Mouse (Mus musculus): ENCODE results near the gene Gm13278. TPM values are rescaled to one million over a fixed set of nuclear protein-coding genes. Genes with fewer than 3 reads are reported as not detected.
"Not testable (repeated sequence)": the region's sequence is repeated elsewhere in the genome, so short reads cannot be mapped to it uniquely, and the experiment has no call there.

Gm13278 gene
- polyA plus RNA-seq, 1 experiment from 2014 or later = not detected

DNA sequence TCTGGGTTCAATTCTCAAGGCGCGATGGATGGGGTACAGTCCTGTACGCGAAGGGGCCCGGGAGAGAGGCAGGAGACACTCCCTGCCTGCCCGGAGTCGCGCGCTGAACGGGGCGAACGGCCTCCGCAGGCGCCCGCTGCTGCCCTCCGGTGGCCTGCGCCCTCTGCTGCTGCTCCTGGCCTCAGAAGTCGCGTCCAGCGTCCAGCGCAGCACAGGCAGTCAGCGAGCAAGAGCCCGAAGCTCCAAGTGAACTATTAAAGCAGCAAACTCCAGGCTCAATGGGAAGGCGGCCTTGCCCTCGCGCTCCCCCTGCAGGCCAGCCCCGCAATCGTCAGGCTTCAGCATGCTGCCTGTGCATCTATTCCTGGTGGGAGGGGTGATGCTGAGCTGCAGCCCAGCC lies 30.9 kb upstream of the Gm13278 start:
- H3K36me3 ChIP-seq (ENCODE audit: insufficient read depth); H3K9me3 ChIP-seq (ENCODE audit: low read depth, low read length); H3K27me3 ChIP-seq (ENCODE audit: insufficient read depth, low read length); H3K4me1 ChIP-seq (ENCODE audit: insufficient read depth); H3K9ac ChIP-seq; ATAC-seq (ENCODE audit: insufficient read depth): not testable (repeated sequence)
- TF ChIP-seq CTCF (IDR thresholded peaks at IDR 0.05; ENCODE audit: low read depth) = peak; percentile 66
- peak overlapping the region; percentile 22; the same call in 1 of the 2 replicates for H3K4me3 ChIP-seq (ENCODE audit: low read depth, low read length)
- under 1% methylated on average over 18 of the region's 28 CpGs for WGBS
- peak overlapping the region; percentile 50; the same call in 1 of the 2 replicates for H3K27ac ChIP-seq (ENCODE audit: low read depth)
- peak overlapping the region; percentile 48; the same call in 1 of the 2 replicates for H3K4me2 ChIP-seq
- DNase-seq = peak; percentile 84

DNA sequence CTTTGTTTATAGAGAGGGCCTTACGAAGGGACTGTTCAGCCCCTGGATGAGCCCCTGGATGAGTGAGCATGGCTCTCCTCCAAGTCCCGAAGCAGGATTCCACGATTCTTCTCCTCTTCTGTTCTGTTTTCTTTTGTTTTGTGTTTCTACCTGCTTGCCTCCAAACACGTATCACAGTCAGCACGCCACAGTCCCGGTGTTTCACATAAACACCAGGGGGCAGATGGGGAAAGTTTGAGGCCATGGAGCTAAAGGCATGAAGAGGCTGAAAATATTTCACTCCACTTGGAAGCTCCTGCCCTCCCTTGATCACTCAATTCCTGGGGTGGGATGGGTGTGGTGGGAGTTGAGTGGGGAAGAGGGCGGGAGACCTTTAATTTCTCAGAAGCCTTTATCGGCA lies 29.6 kb upstream of the Gm13278 start:
- WGBS = 62% methylated on average over 6 of the region's 8 CpGs
- H3K4me3 ChIP-seq (ENCODE audit: low read depth, low read length) = not testable (repeated sequence)

DNA sequence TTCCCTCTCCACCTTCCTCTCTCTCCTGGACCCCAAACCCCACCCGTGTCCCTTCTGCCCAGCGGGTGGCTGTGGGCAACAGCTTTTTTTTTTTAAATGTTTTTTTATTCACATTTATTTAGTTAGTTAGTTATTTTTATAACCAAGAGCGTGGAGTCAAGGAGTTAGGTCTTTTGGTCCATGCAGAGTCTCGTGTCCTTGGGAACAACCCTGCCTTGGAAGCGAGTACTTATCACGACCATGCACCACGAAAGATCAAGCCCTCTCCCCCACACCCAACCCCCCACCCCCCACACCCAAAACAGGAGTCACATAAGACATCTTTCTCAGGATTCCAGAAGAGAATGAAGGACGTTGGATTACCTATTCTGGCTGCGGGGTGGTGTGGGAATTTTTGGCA lies 29.0 kb upstream of the Gm13278 start:
- not testable (repeated sequence) for ATAC-seq (ENCODE audit: insufficient read depth); H3K27me3 ChIP-seq (ENCODE audit: insufficient read depth, low read length); DNase-seq; H3K27ac ChIP-seq (ENCODE audit: low read depth); H3K36me3 ChIP-seq (ENCODE audit: insufficient read depth); H3K9ac ChIP-seq; H3K4me3 ChIP-seq (ENCODE audit: low read depth, low read length); H3K4me1 ChIP-seq (ENCODE audit: insufficient read depth); H3K9me3 ChIP-seq (ENCODE audit: low read depth, low read length)
- H3K4me2 ChIP-seq = peak overlapping the region; percentile 43; the same call in 1 of the 2 replicates
- WGBS = 51% methylated on average over 9 of the region's 9 CpGs

More for the DNA sequence above, 29.6 kb upstream of the Gm13278 start:
- H3K9me3 ChIP-seq (ENCODE audit: low read depth, low read length); H3K4me2 ChIP-seq; DNase-seq; H3K4me1 ChIP-seq (ENCODE audit: insufficient read depth); H3K9ac ChIP-seq; H3K27me3 ChIP-seq (ENCODE audit: insufficient read depth, low read length); ATAC-seq (ENCODE audit: insufficient read depth); H3K27ac ChIP-seq (ENCODE audit: low read depth); H3K36me3 ChIP-seq (ENCODE audit: insufficient read depth): not testable (repeated sequence)

DNA sequence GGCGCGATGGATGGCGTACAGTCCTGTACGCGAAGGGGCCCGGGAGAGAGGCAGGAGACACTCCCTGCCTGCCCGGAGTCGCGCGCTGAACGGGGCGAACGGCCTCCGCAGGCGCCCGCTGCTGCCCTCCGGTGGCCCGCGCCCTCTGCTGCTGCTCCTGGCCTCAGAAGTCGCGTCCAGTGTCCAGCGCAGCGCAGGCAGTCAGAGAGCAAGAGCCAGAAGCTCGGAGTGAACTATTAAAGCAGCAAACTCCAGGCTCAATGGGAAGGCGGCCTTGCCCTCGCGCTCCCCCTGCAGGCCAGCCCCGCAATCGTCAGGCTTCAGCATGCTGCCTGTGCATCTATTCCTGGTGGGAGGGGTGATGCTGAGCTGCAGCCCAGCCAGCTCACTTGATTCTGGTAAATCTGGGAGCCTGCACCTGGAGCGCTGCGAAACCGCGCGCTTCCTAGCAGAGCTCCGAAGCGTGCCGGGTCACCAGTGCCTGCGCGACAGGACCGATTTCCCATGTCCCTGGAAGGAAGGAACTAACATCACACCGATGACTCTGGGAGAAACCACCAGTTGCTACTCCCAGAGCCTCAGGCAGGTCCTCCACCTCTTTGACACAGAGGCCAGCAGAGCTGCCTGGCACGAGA lies 27.8 kb upstream of the Gm13278 start:
- DNase-seq = peak; percentile 83
- TF ChIP-seq CTCF (IDR thresholded peaks at IDR 0.05; ENCODE audit: low read depth) = peak; percentile 63
- H3K27ac ChIP-seq (ENCODE audit: low read depth) = peak overlapping the region; percentile 69; the same call in 1 of the 2 replicates
- not testable (repeated sequence) for H3K36me3 ChIP-seq (ENCODE audit: insufficient read depth); H3K9ac ChIP-seq; H3K9me3 ChIP-seq (ENCODE audit: low read depth, low read length); H3K27me3 ChIP-seq (ENCODE audit: insufficient read depth, low read length); ATAC-seq (ENCODE audit: insufficient read depth); H3K4me1 ChIP-seq (ENCODE audit: insufficient read depth)
- H3K4me2 ChIP-seq = peak overlapping the region; percentile 45
- 3% methylated on average over 23 of the region's 42 CpGs for WGBS
- peak overlapping the region; percentile 18; the same call in 1 of the 2 replicates for H3K4me3 ChIP-seq (ENCODE audit: low read depth, low read length)

DNA sequence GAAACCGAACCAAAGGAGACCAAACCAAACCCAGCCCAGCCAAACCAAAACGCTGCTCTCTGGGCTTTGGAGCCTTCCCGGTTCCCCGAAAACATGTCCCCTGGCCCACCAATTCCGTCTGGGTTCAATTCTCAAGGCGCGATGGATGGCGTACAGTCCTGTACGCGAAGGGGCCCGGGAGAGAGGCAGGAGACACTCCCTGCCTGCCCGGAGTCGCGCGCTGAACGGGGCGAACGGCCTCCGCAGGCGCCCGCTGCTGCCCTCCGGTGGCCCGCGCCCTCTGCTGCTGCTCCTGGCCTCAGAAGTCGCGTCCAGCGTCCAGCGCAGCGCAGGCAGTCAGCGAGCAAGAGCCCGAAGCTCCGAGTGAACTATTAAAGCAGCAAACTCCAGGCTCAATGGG lies 17.8 kb upstream of the Gm13278 start, which contains the start of gene Gm13290:
TSS of gene Gm13290 (plus strand) at position 301 of the 400 bp plus-strand sequence.
- not testable (repeated sequence) for H3K9ac ChIP-seq; H3K9me3 ChIP-seq (ENCODE audit: low read depth, low read length); H3K4me3 ChIP-seq (ENCODE audit: low read depth, low read length); H3K27me3 ChIP-seq (ENCODE audit: insufficient read depth, low read length); ATAC-seq (ENCODE audit: insufficient read depth); H3K27ac ChIP-seq (ENCODE audit: low read depth); H3K36me3 ChIP-seq (ENCODE audit: insufficient read depth); H3K4me2 ChIP-seq; DNase-seq; H3K4me1 ChIP-seq (ENCODE audit: insufficient read depth)
- WGBS = no CpG with 5 or more reads among the region's 32 CpGs

GRCm38 (mm10) chr4:88776622-88777021 lies 14.7 kb upstream of the Gm13278 start, which contains the start of gene Gm13289:
TSS of gene Gm13289 (plus strand) at chr4:88776922.
- WGBS = no CpG with 5 or more reads among the region's 29 CpGs

GRCm38 (mm10) chr4:88779550-88779949 lies 11.8 kb upstream of the Gm13278 start, which contains the start of gene Gm13272:
TSS of gene Gm13272 (plus strand) at chr4:88779850.
- H3K9ac ChIP-seq; ATAC-seq (ENCODE audit: insufficient read depth); H3K27me3 ChIP-seq (ENCODE audit: insufficient read depth, low read length); H3K4me1 ChIP-seq (ENCODE audit: insufficient read depth); DNase-seq; H3K4me2 ChIP-seq; H3K4me3 ChIP-seq (ENCODE audit: low read depth, low read length); H3K27ac ChIP-seq (ENCODE audit: low read depth); H3K36me3 ChIP-seq (ENCODE audit: insufficient read depth); H3K9me3 ChIP-seq (ENCODE audit: low read depth, low read length): not testable (repeated sequence)
- WGBS = no CpG with 5 or more reads among the region's 29 CpGs

More at GRCm38 (mm10) chr4:88776622-88777021, 14.7 kb upstream of the Gm13278 start, which contains the start of gene Gm13289:
- not testable (repeated sequence) for ATAC-seq (ENCODE audit: insufficient read depth); DNase-seq; H3K4me2 ChIP-seq; H3K27ac ChIP-seq (ENCODE audit: low read depth); H3K27me3 ChIP-seq (ENCODE audit: insufficient read depth, low read length); H3K36me3 ChIP-seq (ENCODE audit: insufficient read depth); H3K9me3 ChIP-seq (ENCODE audit: low read depth, low read length); H3K9ac ChIP-seq; H3K4me3 ChIP-seq (ENCODE audit: low read depth, low read length); H3K4me1 ChIP-seq (ENCODE audit: insufficient read depth)

DNA sequence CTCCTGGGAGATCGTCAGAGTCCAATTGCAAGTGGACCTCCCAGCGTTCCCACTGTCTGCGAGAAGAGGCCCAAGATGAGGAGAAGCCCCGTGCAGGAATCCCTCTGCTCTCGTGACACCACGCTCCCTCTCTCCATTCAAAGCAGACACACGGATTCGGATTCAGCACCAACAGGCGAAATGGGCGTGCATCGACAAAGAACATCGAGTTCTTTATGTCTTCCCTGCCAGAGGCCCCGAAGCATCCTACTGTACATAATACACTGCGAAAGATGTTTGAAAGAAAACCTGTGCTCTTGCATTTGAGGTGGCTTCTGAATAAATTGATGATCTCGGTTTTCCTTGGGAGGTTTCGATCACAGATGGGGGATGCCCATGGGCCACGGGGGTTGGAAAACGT lies 11.0 kb upstream of the Gm13278 start:
- H3K9ac ChIP-seq; H3K27me3 ChIP-seq (ENCODE audit: insufficient read depth, low read length); H3K9me3 ChIP-seq (ENCODE audit: low read depth, low read length); H3K4me3 ChIP-seq (ENCODE audit: low read depth, low read length); ATAC-seq (ENCODE audit: insufficient read depth); H3K4me2 ChIP-seq; H3K4me1 ChIP-seq (ENCODE audit: insufficient read depth); DNase-seq; H3K27ac ChIP-seq (ENCODE audit: low read depth); H3K36me3 ChIP-seq (ENCODE audit: insufficient read depth): not testable (repeated sequence)
- WGBS = 39% methylated on average over 15 of the region's 18 CpGs

DNA sequence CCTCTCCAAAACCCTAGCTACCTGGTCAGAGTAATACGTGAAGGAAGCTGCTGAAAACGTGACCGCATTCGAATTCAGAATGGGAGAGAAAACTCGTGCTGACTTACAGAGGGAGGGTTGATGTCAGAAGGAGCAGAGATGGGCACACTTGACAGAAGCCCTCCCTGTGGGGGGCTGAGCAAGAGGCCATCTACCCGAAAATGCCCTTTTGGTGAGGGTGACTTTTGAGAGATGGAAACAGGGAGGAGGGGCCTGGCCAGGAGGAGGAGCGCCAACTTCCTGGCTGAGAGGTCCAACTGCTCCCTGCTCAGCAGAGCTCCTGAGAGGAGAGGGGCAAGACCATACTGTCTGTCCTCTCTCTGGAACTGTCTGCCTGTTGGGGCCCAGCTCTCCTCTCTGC lies 9.5 kb upstream of the Gm13278 start, which contains the start of gene Ifnz:
TSS of gene Ifnz (plus strand) at position 301 of the 400 bp plus-strand sequence.
- not testable (repeated sequence) for H3K9ac ChIP-seq

DNA sequence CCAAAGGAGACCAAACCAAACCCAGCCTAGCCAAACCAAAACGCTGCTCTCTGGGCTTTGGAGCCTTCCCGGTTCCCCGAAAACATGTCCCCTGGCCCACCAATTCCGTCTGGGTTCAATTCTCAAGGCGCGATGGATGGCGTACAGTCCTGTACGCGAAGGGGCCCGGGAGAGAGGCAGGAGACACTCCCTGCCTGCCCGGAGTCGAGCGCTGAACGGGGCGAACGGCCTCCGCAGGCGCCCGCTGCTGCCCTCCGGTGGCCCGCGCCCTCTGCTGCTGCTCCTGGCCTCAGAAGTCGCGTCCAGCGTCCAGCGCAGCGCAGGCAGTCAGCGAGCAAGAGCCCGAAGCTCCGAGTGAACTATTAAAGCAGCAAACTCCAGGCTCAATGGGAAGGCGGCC lies 9.0 kb upstream of the Gm13278 start:
- not testable (repeated sequence) for H3K4me1 ChIP-seq (ENCODE audit: insufficient read depth); H3K27ac ChIP-seq (ENCODE audit: low read depth); H3K9me3 ChIP-seq (ENCODE audit: low read depth, low read length); H3K9ac ChIP-seq; DNase-seq; H3K36me3 ChIP-seq (ENCODE audit: insufficient read depth); H3K27me3 ChIP-seq (ENCODE audit: insufficient read depth, low read length); H3K4me3 ChIP-seq (ENCODE audit: low read depth, low read length); ATAC-seq (ENCODE audit: insufficient read depth)
- 0% methylated on average over 3 of the region's 31 CpGs for WGBS
- H3K4me2 ChIP-seq = peak overlapping the region; percentile 43; the same call in 1 of the 2 replicates

More for the DNA sequence above, 9.5 kb upstream of the Gm13278 start, which contains the start of gene Ifnz:
- not testable (repeated sequence) for H3K27me3 ChIP-seq (ENCODE audit: insufficient read depth, low read length); H3K36me3 ChIP-seq (ENCODE audit: insufficient read depth); H3K4me1 ChIP-seq (ENCODE audit: insufficient read depth); DNase-seq; H3K4me3 ChIP-seq (ENCODE audit: low read depth, low read length); ATAC-seq (ENCODE audit: insufficient read depth); H3K9me3 ChIP-seq (ENCODE audit: low read depth, low read length); H3K27ac ChIP-seq (ENCODE audit: low read depth)
- 30% methylated on average over 4 of the region's 7 CpGs for WGBS
- peak within 1 kb of the TSS; percentile 43; the same call in 1 of the 2 replicates for H3K4me2 ChIP-seq
